Mouse (Mus musculus) heart, adult 2 months (tissue): ENCODE measurements around the gene Gm20388. TPM values are rescaled to one million over a fixed set of nuclear protein-coding genes. Genes with fewer than 3 reads are reported as not detected.

Source experiments
- DNase-seq, 2 experiments: peaks; one replicate each; pipeline ENCODE4 v3.0.0; 2021
- H3K27ac ChIP-seq: fragments of 200-600 bp; 2 replicates; pipeline ENCODE4 v1.8.1; 2022
- H3K27me3 ChIP-seq: fragments of 200-500 bp; 2 replicates; pipeline ENCODE4 v1.6.1; 2012; ENCODE audit warnings: mild to moderate bottlenecking, low read length, inconsistent platforms, mixed read lengths; ENCODE audit not compliant: control insufficient read depth, insufficient read depth
- H3K36me3 ChIP-seq: fragments of 200-500 bp; 2 replicates; pipeline ENCODE4 v1.6.1; 2012; ENCODE audit warnings: low read length, inconsistent platforms; ENCODE audit not compliant: control insufficient read depth, insufficient read depth
- H3K4me1 ChIP-seq: fragments of 200-500 bp; 2 replicates; pipeline ENCODE4 v1.6.1; 2011; ENCODE audit warnings: low read length; ENCODE audit not compliant: control insufficient read depth, insufficient read depth
- H3K4me3 ChIP-seq: fragments of 200-600 bp; 2 replicates; pipeline ENCODE4 v1.8.1; 2022
- H3K79me2 ChIP-seq: fragments of 200-500 bp; replicated peaks from 2 replicates; pipeline ENCODE4 v1.6.1; 2012; ENCODE audit warnings: mild to moderate bottlenecking, inconsistent platforms, low read length, moderate library complexity, mixed read lengths; ENCODE audit not compliant: control insufficient read depth, insufficient read depth
- H3K9ac ChIP-seq: fragments of 200-500 bp; 2 replicates; pipeline ENCODE4 v1.6.1; 2012; ENCODE audit warnings: low read depth, mild to moderate bottlenecking, control low read depth, inconsistent platforms, low read length, mixed read lengths
- CTCF ChIP-seq: fragments of 200-600 bp; IDR thresholded peaks from 2 replicates; pipeline ENCODE4 v1.8.1; 2022; ENCODE audit warnings: antibody characterized with exemption, mild to moderate bottlenecking, moderate library complexity
- EP300 ChIP-seq: fragments of 200-500 bp; IDR thresholded peaks from 2 replicates; pipeline ENCODE4 v1.6.1; 2011; ENCODE audit warnings: low read depth, low read length, control low read depth; ENCODE audit not compliant: insufficient read depth
- POLR2A ChIP-seq: fragments of 200-500 bp; IDR thresholded peaks from 2 replicates; pipeline ENCODE4 v1.6.1; 2011; ENCODE audit warnings: mild to moderate bottlenecking, low read depth, low read length, control low read depth; ENCODE audit not compliant: insufficient read depth
- WGBS: fragments of 180-500 bp; shearing (Covaris S2); methylation state at CpG from one replicate; pipeline ENCODE4 v1.1.7; 2018; 5-methylcytosine and 5-hydroxymethylcytosine counted together
- intact Hi-C: fragments of 180-260 bp; cut with DNase I; formaldehyde crosslinking; loops from one replicate; pipeline ENCODE4 v1.15.1; 2025
- polyA plus RNA-seq: library from polyadenylated mRNA; depleted of rRNA; stranded (reverse); fragments of >200 nt; gene quantifications from 2 replicates; pipeline ENCODE4 v1.2.3, GENCODE M21; 2012
- total RNA-seq, 2 experiments: library from RNA; stranded (reverse); gene quantifications; 2 replicates each; pipeline ENCODE4 v1.2.3; 2021

Gm20388 gene
- total and polyA plus RNA-seq, 3 experiments, result 1.8 to 32.3 TPM; not detected in 1

- intact Hi-C loops, result no loop called here
- DNase-seq, result no peak
These were observed 2909.1 kb downstream of the Gm20388 start for GRCm38 (mm10) chr8:122819776-122820175.

DNA sequence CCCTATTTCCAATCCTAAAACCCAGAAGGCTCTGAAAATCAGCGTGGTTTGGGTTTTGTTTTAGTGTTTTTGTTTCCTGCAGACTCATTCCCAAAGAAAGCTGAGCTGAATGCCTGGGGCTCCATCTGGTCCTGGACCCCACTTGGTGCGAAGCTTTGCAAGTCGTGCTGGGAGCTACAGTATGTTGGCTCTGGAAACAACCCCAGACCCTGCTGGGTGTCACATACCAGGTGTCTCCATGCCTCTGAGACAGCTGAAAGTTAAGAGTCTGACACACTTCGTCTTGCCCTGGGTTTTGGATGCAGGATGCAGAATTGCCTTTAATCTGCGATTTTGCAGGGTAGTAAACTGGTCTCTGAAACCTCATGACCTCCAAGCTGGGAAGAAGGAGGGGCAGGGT lies 2913.9 kb downstream of the Gm20388 start:
- TF ChIP-seq EP300, result no peak
- Histone ChIP-seq H3K27ac (no peak overlapping the region), H3K4me1 (no peaks in the 10 kb centered on the region), H3K4me3 (no peak overlapping the region), H3K36me3 (no peaks in the 10 kb centered on the region), H3K9ac (no peak overlapping the region), H3K27me3 (no peaks in the 10 kb centered on the region), H3K79me2 (no peaks in the 10 kb centered on the region)
- intact Hi-C loops, result no loop called here
- no peak for DNase-seq
- WGBS, result 42% methylated on average over 5 of the region's 5 CpGs

More at GRCm38 (mm10) chr8:122819776-122820175, 2909.1 kb downstream of the Gm20388 start:
- H3K4me3 ChIP-seq, result no peak overlapping the region
- no peaks in the 10 kb centered on the region for H3K36me3 ChIP-seq
- no peak overlapping the region for H3K27ac ChIP-seq
- no peaks in the 10 kb centered on the region for H3K27me3 ChIP-seq
- 79% methylated on average over 11 of the region's 11 CpGs for WGBS
- no peaks in the 10 kb centered on the region for H3K4me1 ChIP-seq
- H3K79me2 ChIP-seq, result no peaks in the 10 kb centered on the region
- no peak overlapping the region for H3K9ac ChIP-seq
- TF ChIP-seq CTCF, result no peak
- no peak for TF ChIP-seq POLR2A

GRCm38 (mm10) chr8:122824986-122825385 lies 2914.3 kb downstream of the Gm20388 start:
- intact Hi-C loops, result no loop called here
- no peak for TF ChIP-seq CTCF
- no peak for TF ChIP-seq POLR2A
- TF ChIP-seq EP300, result no peak

DNA sequence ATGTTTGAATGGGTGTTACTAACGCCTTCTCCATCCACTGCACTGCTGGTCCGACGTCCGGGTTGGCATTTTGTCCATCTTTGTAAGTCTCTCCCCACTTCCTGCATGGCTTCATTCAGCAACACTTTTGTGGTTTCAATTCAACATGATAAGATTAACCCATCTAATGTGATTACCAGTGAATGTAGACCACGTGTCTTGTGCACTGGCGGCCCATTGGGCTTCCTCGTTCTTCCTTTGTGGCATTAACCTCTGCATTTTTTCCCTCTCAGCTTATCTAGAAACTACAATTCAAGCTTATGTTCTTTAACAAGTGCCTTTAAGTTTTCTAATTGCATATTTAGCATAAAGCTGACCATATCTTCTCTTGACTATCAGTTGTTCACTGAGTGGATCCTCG lies 2914.8 kb downstream of the Gm20388 start:
- no peaks in the 10 kb centered on the region for H3K36me3 ChIP-seq
- no peak overlapping the region for H3K27ac ChIP-seq
- intact Hi-C loops, result no loop called here
- H3K79me2 ChIP-seq, result no peaks in the 10 kb centered on the region
- H3K9ac ChIP-seq, result no peak overlapping the region
- 49% methylated on average over 8 of the region's 8 CpGs for WGBS
- H3K4me3 ChIP-seq, result no peak overlapping the region
- H3K27me3 ChIP-seq, result no peaks in the 10 kb centered on the region
- TF ChIP-seq EP300, result no peak
- TF ChIP-seq POLR2A, result no peak
- TF ChIP-seq CTCF, result no peak
- no peak for DNase-seq
- no peaks in the 10 kb centered on the region; the same call in 1 of the 2 replicates for H3K4me1 ChIP-seq

More at GRCm38 (mm10) chr8:122824986-122825385, 2914.3 kb downstream of the Gm20388 start:
- Histone ChIP-seq H3K27ac (no peak overlapping the region), H3K4me1 (no peaks in the 10 kb centered on the region), H3K4me3 (no peak overlapping the region), H3K36me3 (no peaks in the 10 kb centered on the region), H3K27me3 (no peaks in the 10 kb centered on the region), H3K9ac (no peak overlapping the region), H3K79me2 (no peaks in the 10 kb centered on the region)
- no peak for DNase-seq
- 57% methylated on average over 9 of the region's 9 CpGs for WGBS

DNA sequence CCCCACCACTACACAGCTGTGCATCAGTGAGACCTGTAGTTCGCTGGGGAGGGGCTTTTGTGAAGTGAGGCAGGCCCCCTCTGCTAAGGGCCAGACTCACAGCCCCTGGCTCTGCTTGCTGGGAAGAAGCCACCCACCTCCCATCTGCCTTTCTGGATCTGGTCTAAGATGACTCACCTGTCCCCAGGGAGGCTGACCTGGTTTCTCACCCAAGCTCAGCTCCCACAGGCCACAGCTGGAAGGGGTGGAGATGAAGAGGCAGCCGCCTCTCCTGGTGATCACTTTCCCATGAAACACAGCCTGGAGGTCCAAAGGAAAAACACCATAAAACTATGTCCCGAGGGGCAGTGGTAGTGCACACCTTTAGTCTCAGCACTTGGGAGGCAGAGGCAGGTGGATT lies 2918.8 kb downstream of the Gm20388 start:
- no peaks in the 10 kb centered on the region for H3K27me3 ChIP-seq
- TF ChIP-seq POLR2A (no peak), CTCF (no peak), EP300 (no peak)
- intact Hi-C loops, result no loop called here
- no peak for DNase-seq
- WGBS, result 83% methylated on average over 3 of the region's 3 CpGs
- H3K9ac ChIP-seq, result no peak overlapping the region
- H3K4me3 ChIP-seq, result no peak overlapping the region
- no peaks in the 10 kb centered on the region for H3K79me2 ChIP-seq
- no peaks in the 10 kb centered on the region for H3K36me3 ChIP-seq
- H3K27ac ChIP-seq, result no peak overlapping the region
- H3K4me1 ChIP-seq, result no peaks in the 10 kb centered on the region; the same call in 1 of the 2 replicates

DNA sequence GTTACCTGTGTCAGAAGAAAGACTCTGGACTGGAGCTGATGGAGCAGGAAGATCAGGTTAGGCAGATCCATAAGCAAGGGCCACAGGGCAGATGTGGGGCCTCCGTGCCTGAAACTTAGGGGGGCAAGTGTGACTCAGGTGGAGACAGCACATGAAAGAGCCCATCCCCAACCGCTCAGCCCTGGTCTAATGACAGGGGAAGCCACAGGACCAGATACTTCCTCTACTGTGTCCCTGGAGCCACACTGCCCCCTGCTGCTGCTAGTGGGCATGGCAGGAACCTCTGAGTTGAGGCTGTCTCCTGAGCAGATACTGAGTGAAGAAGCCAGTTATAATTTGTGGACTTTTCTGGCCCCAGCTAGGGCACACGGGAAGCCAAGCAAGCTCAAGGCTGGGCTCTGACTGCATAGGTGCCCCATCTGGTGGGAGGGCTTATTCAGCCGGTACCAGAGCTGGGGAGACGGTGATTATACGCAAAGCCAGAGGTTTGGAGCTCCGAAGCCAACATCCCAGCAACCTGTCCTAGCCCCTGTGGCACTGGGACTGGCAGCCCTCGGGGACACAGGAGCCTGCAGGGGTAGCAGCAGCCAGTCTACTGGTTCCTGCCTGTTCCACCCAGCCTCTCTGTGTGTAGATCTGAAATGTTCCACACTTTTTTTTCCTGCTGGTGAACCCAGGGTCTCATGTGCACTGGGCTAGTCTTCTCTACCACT lies 2919.9 kb downstream of the Gm20388 start:
- Histone ChIP-seq H3K4me1 (no peaks in the 10 kb centered on the region; the same call in 1 of the 2 replicates), H3K36me3 (no peaks in the 10 kb centered on the region), H3K79me2 (no peaks in the 10 kb centered on the region), H3K9ac (no peak overlapping the region), H3K27ac (no peak overlapping the region), H3K4me3 (no peak overlapping the region), H3K27me3 (no peaks in the 10 kb centered on the region)
- 35% methylated on average over 8 of the region's 8 CpGs for WGBS
- DNase-seq, result peak; percentile 88 to 95
- peak; percentile 99 for TF ChIP-seq CTCF
- peak; percentile 98 for TF ChIP-seq EP300
- no peak for TF ChIP-seq POLR2A
- intact Hi-C loops, result loop anchor here (1.0 kb wide), 3 partner anchors 152 to 329 kb away; no protein-coding TSS in a partner anchor
